Mouse (Mus musculus) olfactory bulb, adult 2 months (tissue): ENCODE measurements around the gene Fars2. TPM values are rescaled to one million over a fixed set of nuclear protein-coding genes. Genes with fewer than 3 reads are reported as not detected.

Experiments
- H3K27ac ChIP-seq: fragments of 200-500 bp; 2 replicates; pipeline ENCODE4 v1.5.1; 2012; ENCODE audit warnings: low read depth, low read length; ENCODE audit not compliant: insufficient read depth
- H3K4me1 ChIP-seq: fragments of 200-500 bp; 2 replicates; pipeline ENCODE4 v1.6.1; 2012; ENCODE audit warnings: low read length; ENCODE audit not compliant: control insufficient read depth, insufficient read depth
- H3K4me3 ChIP-seq: fragments of 200-500 bp; 2 replicates; pipeline ENCODE4 v1.5.1; 2012; ENCODE audit warnings: mild to moderate bottlenecking, low read depth, low read length, moderate library complexity; ENCODE audit not compliant: insufficient read depth
- CTCF ChIP-seq: fragments of 200-500 bp; IDR thresholded peaks from 2 replicates; pipeline ENCODE4 v1.5.1; 2012; ENCODE audit warnings: low read depth, mild to moderate bottlenecking, low read length, moderate library complexity; ENCODE audit not compliant: insufficient read depth
- POLR2A ChIP-seq: fragments of 200-500 bp; IDR thresholded peaks from 2 replicates; pipeline ENCODE4 v1.6.1; 2012; ENCODE audit warnings: mild to moderate bottlenecking, low read depth, low read length, moderate library complexity; ENCODE audit not compliant: insufficient read depth
- WGBS: fragments of 180-500 bp; shearing (Covaris S2); methylation state at CpG from one replicate; pipeline ENCODE4 v1.1.7; 2018; 5-methylcytosine and 5-hydroxymethylcytosine counted together
- polyA plus RNA-seq: library from polyadenylated mRNA; stranded (reverse); fragments of >200 nt; gene quantifications from 2 replicates; pipeline ENCODE4 v1.2.4, GENCODE M21; 2012; ENCODE audit warnings: low replicate concordance; ENCODE audit not compliant: missing spikeins, insufficient read depth, insufficient read length

The Fars2 gene
- polyA plus RNA-seq, 1 experiment, result not detected

GRCm38 (mm10) chr13:36467849-36468248 lies 350.6 kb downstream of the Fars2 start:
- 91% methylated on average over 2 of the region's 2 CpGs for WGBS
- TF ChIP-seq CTCF (no peak), POLR2A (no peak)
- H3K27ac ChIP-seq, result no peak overlapping the region
- no peaks in the 10 kb centered on the region for H3K4me1 ChIP-seq
- H3K4me3 ChIP-seq, result no peak overlapping the region

- no peak overlapping the region for H3K27ac ChIP-seq
- H3K4me1 ChIP-seq, result no peaks in the 10 kb centered on the region
- H3K4me3 ChIP-seq, result no peak overlapping the region
- 65% methylated on average over 2 of the region's 2 CpGs for WGBS
- TF ChIP-seq POLR2A (no peak), CTCF (no peak)
Measured at GRCm38 (mm10) chr13:36468963-36469362, 351.8 kb downstream of the Fars2 start.

DNA sequence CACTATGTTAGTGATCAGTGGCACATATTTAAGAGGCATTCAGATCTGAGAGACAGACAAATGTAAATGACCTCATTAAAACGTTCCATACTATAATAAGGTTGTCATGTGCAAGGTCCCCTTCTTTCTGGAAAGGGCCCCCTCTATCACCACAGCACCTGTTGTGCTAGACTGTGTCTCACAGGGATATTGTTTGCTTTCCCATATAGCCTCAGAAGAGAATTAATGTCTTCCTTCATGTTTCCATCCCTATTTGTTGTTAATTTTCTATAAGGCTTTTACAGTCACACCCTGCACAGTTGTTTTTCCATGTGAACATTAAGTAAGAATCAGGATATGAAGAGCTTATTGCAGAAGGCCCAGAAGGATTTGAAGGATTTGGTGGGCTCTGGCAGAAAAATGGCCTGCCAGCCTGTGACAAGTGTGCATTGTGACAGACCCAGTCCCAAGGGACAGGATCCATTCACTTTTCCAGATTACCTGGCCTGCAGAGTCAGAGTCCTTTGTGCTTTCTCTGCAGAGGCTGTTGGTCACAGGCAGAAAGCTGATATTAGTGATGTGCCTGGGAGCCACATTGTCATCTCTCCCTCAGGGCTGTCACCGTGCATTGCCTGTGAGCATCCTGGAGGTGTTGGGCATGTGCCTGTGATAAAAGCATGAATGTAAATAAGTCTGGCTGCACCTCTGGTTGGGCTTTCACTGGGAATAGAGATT lies 352.4 kb downstream of the Fars2 start:
- no peak overlapping the region for H3K27ac ChIP-seq
- WGBS, result 80% methylated on average over 2 of the region's 2 CpGs
- H3K4me1 ChIP-seq, result no peaks in the 10 kb centered on the region
- no peak for TF ChIP-seq POLR2A
- TF ChIP-seq CTCF, result no peak
- no peak overlapping the region for H3K4me3 ChIP-seq

DNA sequence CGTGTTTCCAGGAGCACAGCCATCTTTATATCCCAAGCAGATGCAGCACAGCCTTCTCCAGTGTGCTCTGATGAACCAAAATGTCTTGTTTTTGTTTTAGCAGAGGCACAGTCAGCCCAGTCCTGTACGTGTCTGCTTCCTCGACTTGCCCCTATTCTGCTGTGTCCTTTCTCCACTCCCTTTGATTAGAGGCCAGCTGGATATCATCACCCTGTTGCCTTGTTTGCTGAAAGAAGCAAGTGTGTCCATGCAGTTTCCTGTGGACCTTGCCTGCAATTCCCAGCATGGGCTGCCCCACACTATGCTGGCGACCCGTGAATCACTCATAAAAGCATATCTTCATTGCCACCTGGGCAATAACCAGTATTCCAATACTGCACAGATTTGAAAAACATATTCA lies 360.4 kb downstream of the Fars2 start:
- WGBS, result 74% methylated on average over 5 of the region's 5 CpGs
- TF ChIP-seq POLR2A (no peak), CTCF (no peak)
- Histone ChIP-seq H3K4me3 (no peak overlapping the region), H3K27ac (no peak overlapping the region), H3K4me1 (no peaks in the 10 kb centered on the region)

DNA sequence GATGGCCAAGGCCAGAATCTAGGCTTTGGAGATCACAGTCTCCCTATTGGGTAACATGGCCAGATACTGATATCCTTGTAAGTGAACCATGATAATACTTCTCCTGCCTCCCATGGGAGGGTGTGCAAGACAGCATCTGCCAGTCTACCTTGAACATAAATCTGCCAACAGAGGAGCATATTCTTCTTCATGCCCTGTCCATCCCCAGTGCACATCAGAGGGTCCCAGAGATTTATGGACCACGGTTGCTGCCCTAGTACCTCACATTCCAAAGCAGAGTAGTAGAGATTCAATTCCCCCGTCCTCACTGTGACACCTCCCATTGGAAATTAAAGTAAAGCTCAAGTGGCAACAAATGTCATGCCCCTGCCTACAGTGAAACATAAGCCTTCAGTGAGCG lies 361.0 kb downstream of the Fars2 start:
- WGBS, result 95% methylated on average over 3 of the region's 3 CpGs
- H3K27ac ChIP-seq, result no peak overlapping the region

GRCm38 (mm10) chr13:36480101-36480500 lies 362.9 kb downstream of the Fars2 start:
- Histone ChIP-seq H3K4me1 (no peaks in the 10 kb centered on the region), H3K4me3 (no peak overlapping the region), H3K27ac (no peak overlapping the region)
- WGBS, result 95% methylated on average over 2 of the region's 2 CpGs
- TF ChIP-seq POLR2A (no peak), CTCF (no peak)

More for the DNA sequence above, 361.0 kb downstream of the Fars2 start:
- H3K4me1 ChIP-seq, result no peaks in the 10 kb centered on the region
- no peak overlapping the region for H3K4me3 ChIP-seq
- TF ChIP-seq POLR2A (no peak), CTCF (no peak)

DNA sequence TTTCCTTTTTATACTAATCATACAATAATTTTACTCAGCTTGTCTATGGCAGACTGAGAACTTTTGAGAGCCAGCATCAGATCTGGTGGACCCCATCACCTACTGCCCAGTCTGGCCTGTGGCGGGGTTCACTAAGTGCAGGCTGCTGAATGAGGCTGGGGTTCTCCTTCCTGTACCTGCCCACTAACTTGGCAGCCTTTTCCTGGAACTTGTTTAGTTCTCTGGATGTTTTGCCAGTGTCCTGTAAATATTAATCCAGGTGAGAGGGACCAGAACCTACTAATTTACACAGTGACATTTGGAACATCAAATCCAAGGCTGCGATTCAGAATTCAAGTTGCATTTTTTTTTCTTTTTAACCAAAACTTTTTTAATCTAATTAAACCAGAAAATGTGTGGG lies 367.2 kb downstream of the Fars2 start:
- TF ChIP-seq CTCF (no peak), POLR2A (no peak)
- no peak overlapping the region for H3K4me3 ChIP-seq
- H3K27ac ChIP-seq, result no peak overlapping the region
- H3K4me1 ChIP-seq, result peaks cover 2% of the 10 kb centered on the region; the same call in 1 of the 2 replicates
- 95% methylated on average over 2 of the region's 2 CpGs for WGBS

DNA sequence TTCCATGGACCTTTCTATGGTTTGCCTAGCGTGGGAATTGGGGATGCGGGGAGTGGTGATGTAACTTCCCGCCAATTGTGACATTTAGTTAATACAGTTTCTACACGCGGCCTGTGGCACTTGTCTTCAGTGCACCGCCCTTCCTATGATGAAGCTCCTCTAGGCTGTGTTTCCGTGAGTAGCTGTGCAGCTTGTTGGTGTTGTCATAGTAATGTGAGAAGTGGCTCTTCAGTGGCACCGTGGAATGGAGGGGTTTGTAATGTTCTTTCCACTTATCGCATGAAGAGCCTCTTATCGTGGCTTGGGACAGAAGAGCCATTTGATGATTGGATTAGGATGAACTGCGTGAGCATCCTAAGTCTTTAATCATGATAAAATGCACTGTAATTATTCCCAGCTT lies 369.5 kb downstream of the Fars2 start:
- H3K27ac ChIP-seq, result no peak overlapping the region
- 72% methylated on average over 11 of the region's 11 CpGs for WGBS
- TF ChIP-seq CTCF (no peak), POLR2A (no peak)
- H3K4me3 ChIP-seq, result no peak overlapping the region
- peaks cover 8% of the 10 kb centered on the region for H3K4me1 ChIP-seq

DNA sequence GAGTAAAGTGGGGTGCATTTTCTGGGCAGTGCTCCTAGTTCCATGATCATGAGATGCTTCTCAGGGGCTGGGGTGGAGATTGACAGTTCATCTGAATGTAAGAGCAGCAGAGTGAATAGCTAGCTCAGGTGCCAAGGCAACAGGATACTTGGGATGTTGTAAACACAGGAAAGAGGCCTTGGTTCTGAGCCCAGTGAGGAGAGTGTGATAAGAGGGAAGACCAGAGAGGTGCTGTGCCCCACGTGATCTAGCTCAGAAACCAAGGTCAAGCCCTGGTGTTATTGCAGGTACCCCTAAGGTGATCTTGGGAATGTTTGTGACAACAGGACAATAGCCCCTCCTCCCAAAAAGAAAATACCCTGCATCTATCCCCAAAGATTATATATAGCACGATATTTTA lies 372.2 kb downstream of the Fars2 start:
- peak overlapping the region; percentile 5 for H3K27ac ChIP-seq
- WGBS, result 54% methylated on average over 2 of the region's 2 CpGs
- TF ChIP-seq CTCF, result no peak

More for the DNA sequence above, 372.2 kb downstream of the Fars2 start:
- peaks cover 18% of the 10 kb centered on the region for H3K4me1 ChIP-seq
- no peak overlapping the region for H3K4me3 ChIP-seq
